ENCODE assay signal across 1 mouse cellular context in the genomic region with DNA sequence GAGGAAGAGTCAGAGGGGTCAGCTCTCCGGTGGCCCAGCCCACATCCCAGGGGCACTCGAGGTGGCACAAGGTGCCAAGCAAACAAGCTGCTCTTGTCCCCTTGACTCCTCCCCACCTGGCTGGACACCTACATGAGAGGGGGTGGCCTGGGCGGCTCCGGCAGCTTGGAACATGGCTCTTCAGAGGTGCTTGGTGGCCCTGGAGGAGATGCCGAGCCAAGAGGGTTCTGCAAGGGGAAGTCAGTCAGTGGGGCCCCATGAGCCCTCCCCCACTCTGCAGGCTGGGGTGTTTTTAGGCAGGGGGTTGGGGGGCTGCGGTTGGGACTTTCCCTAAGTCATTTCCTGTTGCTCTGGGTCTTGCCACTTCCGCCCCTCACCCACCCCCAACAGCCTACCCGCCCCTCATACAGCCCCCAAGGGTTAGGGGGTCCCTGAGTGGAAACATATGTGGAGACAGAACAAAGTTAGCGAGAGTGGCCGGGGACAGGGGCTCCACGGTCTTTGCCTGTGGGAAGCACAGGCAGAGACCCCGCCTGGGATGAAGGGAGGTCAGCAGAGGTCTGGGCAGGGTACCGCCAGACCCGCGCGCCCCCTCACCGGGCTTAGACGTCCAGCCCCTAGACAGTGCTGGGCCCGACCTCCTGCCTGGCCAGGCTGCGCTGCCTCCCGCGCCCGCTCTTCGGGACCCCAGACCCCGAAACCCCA.
TF ChIP-seq lines count a peak whose summit lies in the region.

No protein-coding gene starts in this region.

TF ChIP-seq in MEL, 35 proteins besides CTCF, POLR2A, EP300 and RAD21 (continued from another document):
- TF ChIP-seq NELFE (IDR thresholded peaks at IDR 0.05; ENCODE audit: low read depth, low read length) (no peak), ZNF384 (IDR thresholded peaks at IDR 0.05; ENCODE audit: low read depth, low read length) (no peak), POLR2AphosphoS5 (IDR thresholded peaks at IDR 0.05; ENCODE audit: borderline replicate concordance, low read depth, low read length) (no peak), MAFK (IDR thresholded peaks at IDR 0.05; ENCODE audit: borderline replicate concordance, low read depth, low read length) (no peak), TAL1 (IDR thresholded peaks at IDR 0.05; ENCODE audit: low read length) (no peak), HCFC1 (IDR thresholded peaks at IDR 0.05; ENCODE audit: low read depth, low read length) (peak; percentile 60; the same call in 1 of the 2 replicates), ELF1 (IDR thresholded peaks at IDR 0.05; ENCODE audit: low read depth, low read length) (peak; percentile 45), BHLHE40 (IDR thresholded peaks at IDR 0.05; ENCODE audit: borderline replicate concordance, low read depth, low read length) (0 out of 2 replicates have a peak, but pooled peaks have one; percentile 19), POLR2AphosphoS2 (IDR thresholded peaks at IDR 0.05; ENCODE audit: low read length) (no peak), MAX (IDR thresholded peaks at IDR 0.05; ENCODE audit: low read length) (0 out of 2 replicates have a peak, but pooled peaks have one; percentile 6), ZMIZ1 (IDR thresholded peaks at IDR 0.05; ENCODE audit: low read depth, low read length) (no peak), UBTF (IDR thresholded peaks at IDR 0.05; ENCODE audit: borderline replicate concordance, insufficient read depth, low read depth, low read length) (no peak), USF2 (IDR thresholded peaks at IDR 0.05; ENCODE audit: borderline replicate concordance in 1 of 2, insufficient read depth in 1 of 2, low read depth in 1 of 2, low read length in 2 of 2) (no peak), ETS1 (IDR thresholded peaks at IDR 0.05; ENCODE audit: low read depth, low read length) (peak; percentile 72; the same call in 1 of the 2 replicates), MYC (IDR thresholded peaks at IDR 0.05; ENCODE audit: low read depth, low read length) (no peak), NRF1 (IDR thresholded peaks at IDR 0.05; ENCODE audit: insufficient read depth, low read depth, low read length, poor library complexity, severe bottlenecking) (no peak), TBP (IDR thresholded peaks at IDR 0.05; ENCODE audit: low read depth, low read length) (no peak), GATA1 (IDR thresholded peaks at IDR 0.05; ENCODE audit: low read depth, low read length) (no peak)
TF ChIP-seq in MEL: peak in this region for 11.
